Mouse (Mus musculus) myocyte (in vitro differentiated cells): ENCODE measurements around the gene Prss16. TPM values are rescaled to one million over a fixed set of nuclear protein-coding genes. Genes with fewer than 3 reads are reported as not detected.
A peak's percentile ranks its signal among the peaks of the same experiment; 100 is the strongest.

Experiments
- H3K27me3 ChIP-seq: one replicate; pipeline ENCODE4 v1.6.1; 2011; ENCODE audit not compliant: control insufficient read depth, insufficient read depth, insufficient read length
- H3K36me3 ChIP-seq: one replicate; pipeline ENCODE4 v1.6.1; 2011; ENCODE audit not compliant: control insufficient read depth, insufficient read depth
- H3K4me2 ChIP-seq: one replicate; pipeline ENCODE4 v1.6.1; 2011; ENCODE audit warnings: low read depth, control low read depth
- H3K4me3 ChIP-seq: one replicate; pipeline ENCODE4 v1.5.1; 2011; ENCODE audit warnings: mild to moderate bottlenecking, control low read depth, moderate library complexity
- H3K79me2 ChIP-seq: one replicate; pipeline ENCODE4 v1.6.1; 2011; ENCODE audit not compliant: control insufficient read depth, insufficient read depth
- H3ac ChIP-seq: one replicate; pipeline ENCODE4 v1.6.1; 2011; ENCODE audit not compliant: control insufficient read depth, insufficient read length
- CEBPB ChIP-seq: IDR thresholded peaks from 2 replicates; pipeline ENCODE4 v1.6.1; 2011; ENCODE audit warnings: mild to moderate bottlenecking, moderate library complexity; ENCODE audit not compliant: poor library complexity, insufficient read depth, severe bottlenecking
- E2F4 ChIP-seq: IDR thresholded peaks from one replicate; pipeline ENCODE4 v1.6.1; 2011; ENCODE audit warnings: mild to moderate bottlenecking, control low read depth, moderate library complexity; ENCODE audit not compliant: insufficient read depth
- MAX ChIP-seq: IDR thresholded peaks from one replicate; pipeline ENCODE4 v1.6.1; 2011; ENCODE audit warnings: low read depth, mild to moderate bottlenecking, control low read depth
- MYOD1 ChIP-seq, 3 experiments: IDR thresholded peaks; one replicate each; pipeline ENCODE4 v1.6.1; 2011; ENCODE audit warnings: control low read depth in 2 of 3, low read depth in 2 of 3, mild to moderate bottlenecking in 2 of 3, moderate library complexity in 1 of 3; ENCODE audit not compliant: insufficient read length in 2 of 3, control insufficient read depth in 1 of 3
- MYOG ChIP-seq, 3 experiments: IDR thresholded peaks; one replicate each; pipeline ENCODE4 v1.6.1; 2011; ENCODE audit warnings: control low read depth in 2 of 3, low read depth in 2 of 3, mild to moderate bottlenecking in 2 of 3; ENCODE audit not compliant: insufficient read length in 2 of 3, control insufficient read depth in 1 of 3, insufficient read depth in 1 of 3
- POLR2A ChIP-seq: IDR thresholded peaks from one replicate; pipeline ENCODE4 v1.6.1; 2011; ENCODE audit warnings: low read depth, mild to moderate bottlenecking, control low read depth, moderate library complexity; ENCODE audit not compliant: insufficient read length
- POLR2AphosphoS2 ChIP-seq: IDR thresholded peaks from one replicate; pipeline ENCODE4 v1.6.1; 2011; ENCODE audit warnings: low read depth, control low read depth; ENCODE audit not compliant: insufficient read length
- REST ChIP-seq: IDR thresholded peaks from one replicate; pipeline ENCODE4 v1.6.1; 2011; ENCODE audit warnings: mild to moderate bottlenecking, control low read depth, moderate library complexity; ENCODE audit not compliant: insufficient read depth, insufficient read length
- SRF ChIP-seq: IDR thresholded peaks from one replicate; pipeline ENCODE4 v1.6.1; 2011; ENCODE audit warnings: low read depth; ENCODE audit not compliant: control insufficient read depth, insufficient read length
- TCF12 ChIP-seq: IDR thresholded peaks from one replicate; pipeline ENCODE4 v1.6.1; 2011; ENCODE audit warnings: mild to moderate bottlenecking, control low read depth; ENCODE audit not compliant: poor library complexity, insufficient read depth, severe bottlenecking
- TCF3 ChIP-seq: IDR thresholded peaks from one replicate; pipeline ENCODE4 v1.6.1; 2011; ENCODE audit warnings: low read depth, control low read depth; ENCODE audit not compliant: insufficient read length
- USF1 ChIP-seq: IDR thresholded peaks from one replicate; pipeline ENCODE4 v1.6.1; 2011; ENCODE audit warnings: low read depth, mild to moderate bottlenecking, control low read depth, moderate library complexity
- polyA plus RNA-seq: library from polyadenylated mRNA; unstranded; fragments of >200 nt; fragmentation: generic; extraction: Trizol; gene quantifications from one replicate; pipeline ENCODE4 v1.2.1, GENCODE M21; 2012; ENCODE audit warnings: missing spikeins

Gene Prss16
- polyA plus RNA-seq, 1 experiment: 0.34 TPM

GRCm38 (mm10) chr13:22005605-22006333 lies 3.8 kb downstream of the Prss16 start:
- Histone ChIP-seq H3K27me3 (peaks cover 22% of the 10 kb centered on the region), H3K79me2 (no peaks in the 10 kb centered on the region), H3K4me2 (peak overlapping the region; percentile 97), H3K4me3 (peak overlapping the region; percentile 34), H3ac (peak overlapping the region; percentile 3), H3K36me3 (no peaks in the 10 kb centered on the region)
- TF ChIP-seq MYOD1 (IDR thresholded peaks at IDR 0.05; ENCODE audit: control insufficient read depth in 1 of 3, insufficient read length in 2 of 3, low read depth in 2 of 3) (no peak), MYOG (IDR thresholded peaks at IDR 0.05; ENCODE audit: control insufficient read depth in 1 of 3, insufficient read depth in 1 of 3, insufficient read length in 2 of 3, low read depth in 2 of 3) (no peak), E2F4 (no peak), TCF3 (no peak), SRF (no peak)

- TF ChIP-seq REST (no peak), CEBPB (no peak), TCF12 (no peak), POLR2AphosphoS2 (no peak)
- no peaks in the 10 kb centered on the region for H3K79me2 ChIP-seq
Observed at GRCm38 (mm10) chr13:22001823-22002222, 7.7 kb downstream of the Prss16 start.

GRCm38 (mm10) chr13:22001346-22001745 lies 8.2 kb downstream of the Prss16 start:
- no peaks in the 10 kb centered on the region for H3K36me3 ChIP-seq
- H3K4me3 ChIP-seq: no peak overlapping the region
- no peaks in the 10 kb centered on the region for H3K79me2 ChIP-seq
- H3K27me3 ChIP-seq: peaks cover 4% of the 10 kb centered on the region
- H3K4me2 ChIP-seq: peak overlapping the region; percentile 3
- H3ac ChIP-seq: no peak overlapping the region
- TF ChIP-seq TCF12 (no peak), CEBPB (no peak), TCF3 (no peak), REST (no peak), MAX (no peak), USF1 (no peak), E2F4 (no peak), POLR2A (no peak), MYOD1 (IDR thresholded peaks at IDR 0.05; ENCODE audit: control insufficient read depth in 1 of 3, insufficient read length in 2 of 3, low read depth in 2 of 3) (no peak)

More at GRCm38 (mm10) chr13:22001823-22002222, 7.7 kb downstream of the Prss16 start:
- Histone ChIP-seq H3K4me3 (no peak overlapping the region), H3K27me3 (peaks cover 7% of the 10 kb centered on the region), H3ac (no peak overlapping the region), H3K36me3 (no peaks in the 10 kb centered on the region), H3K4me2 (peak overlapping the region; percentile 3)

GRCm38 (mm10) chr13:21999147-21999546 lies 10.4 kb downstream of the Prss16 start:
- no peaks in the 10 kb centered on the region for H3K79me2 ChIP-seq
- peaks cover 4% of the 10 kb centered on the region for H3K27me3 ChIP-seq
- H3K36me3 ChIP-seq: no peaks in the 10 kb centered on the region
- H3K4me2 ChIP-seq: no peak overlapping the region
- TF ChIP-seq REST (no peak), MYOD1 (IDR thresholded peaks at IDR 0.05; ENCODE audit: control insufficient read depth in 1 of 3, insufficient read length in 2 of 3, low read depth in 2 of 3) (no peak), POLR2AphosphoS2 (no peak), MYOG (IDR thresholded peaks at IDR 0.05; ENCODE audit: control insufficient read depth in 1 of 3, insufficient read depth in 1 of 3, insufficient read length in 2 of 3, low read depth in 2 of 3) (no peak), MAX (no peak), E2F4 (no peak), CEBPB (no peak), POLR2A (no peak), TCF3 (no peak)
- no peak overlapping the region for H3K4me3 ChIP-seq
- H3ac ChIP-seq: no peak overlapping the region

GRCm38 (mm10) chr13:21998412-21998811 lies 11.1 kb downstream of the Prss16 start:
- peaks cover 4% of the 10 kb centered on the region for H3K27me3 ChIP-seq

More at GRCm38 (mm10) chr13:21998412-21998811, 11.1 kb downstream of the Prss16 start:
- TF ChIP-seq TCF3: no peak
- TF ChIP-seq MAX: no peak
- no peak for TF ChIP-seq MYOG (IDR thresholded peaks at IDR 0.05; ENCODE audit: control insufficient read depth in 1 of 3, insufficient read depth in 1 of 3, insufficient read length in 2 of 3, low read depth in 2 of 3)
- no peak for TF ChIP-seq SRF
- TF ChIP-seq E2F4: no peak
- no peak for TF ChIP-seq USF1
- TF ChIP-seq MYOD1 (IDR thresholded peaks at IDR 0.05; ENCODE audit: control insufficient read depth in 1 of 3, insufficient read length in 2 of 3, low read depth in 2 of 3): no peak
- TF ChIP-seq POLR2A: no peak
- TF ChIP-seq TCF12: no peak
- TF ChIP-seq CEBPB: no peak
- TF ChIP-seq POLR2AphosphoS2: no peak
- TF ChIP-seq REST: no peak
- Histone ChIP-seq H3K79me2 (no peaks in the 10 kb centered on the region), H3K4me2 (no peak overlapping the region), H3K4me3 (no peak overlapping the region), H3K36me3 (no peaks in the 10 kb centered on the region), H3ac (no peak overlapping the region)
